Mouse (Mus musculus) heart, embryonic 16.5 days (tissue): ENCODE measurements at regions not wholly inside any gene's neighbourhood (a gene's known extent, or its start where the extent isn't known, plus 50 kb on each side); places are given as distances from the start of the nearest gene placed in this dataset.
"Not testable (repeated sequence)": the region's sequence is repeated elsewhere in the genome, so short reads cannot be mapped to it uniquely, and the experiment has no call there.

Source experiments
- ATAC-seq: fragments of 200-750 bp; cut with Nextera tagmentation; replicated peaks from 2 replicates; pipeline ENCODE4 v1.8.0; 2017; ENCODE audit warnings: moderate number of reproducible peaks; ENCODE audit not compliant: insufficient read depth, low FRiP score; ENCODE audit errors: extremely low read depth
- H3K27ac ChIP-seq: fragments of 300-500 bp; sonication (generic); 2 replicates; pipeline ENCODE4 v1.5.1; 2014; ENCODE audit warnings: mild to moderate bottlenecking, low read length, control low read depth, moderate library complexity
- H3K27me3 ChIP-seq: fragments of 300-500 bp; sonication (generic); 2 replicates; pipeline ENCODE4 v1.6.1; 2014; ENCODE audit warnings: low read length, mixed read lengths; ENCODE audit not compliant: control insufficient read depth, insufficient read depth
- H3K36me3 ChIP-seq: fragments of 300-500 bp; sonication (generic); 2 replicates; pipeline ENCODE4 v1.6.1; 2014; ENCODE audit not compliant: control insufficient read depth, insufficient read depth
- H3K4me1 ChIP-seq: fragments of 300-500 bp; sonication (generic); 2 replicates; pipeline ENCODE4 v1.6.1; 2014; ENCODE audit warnings: low read length, mixed read lengths; ENCODE audit not compliant: control insufficient read depth, insufficient read depth
- H3K4me2 ChIP-seq: fragments of 300-500 bp; sonication (generic); 2 replicates; pipeline ENCODE4 v1.6.1; 2014; ENCODE audit warnings: low read depth, mild to moderate bottlenecking, control low read depth, low read length
- H3K4me3 ChIP-seq: fragments of 300-500 bp; sonication (generic); 2 replicates; pipeline ENCODE4 v1.5.1; 2014; ENCODE audit warnings: mild to moderate bottlenecking, control low read depth, low read length
- H3K9ac ChIP-seq: fragments of 300-500 bp; sonication (generic); 2 replicates; pipeline ENCODE4 v1.6.1; 2014; ENCODE audit warnings: low read length, control low read depth
- H3K9me3 ChIP-seq: fragments of 300-500 bp; sonication (generic); replicated peaks from 2 replicates; pipeline ENCODE4 v1.6.1; 2016; ENCODE audit warnings: low read length; ENCODE audit not compliant: control insufficient read depth
- WGBS: fragments of 180-500 bp; shearing (Covaris S2); extraction: QIAGEN DNeasy Blood & Tissue Kit; methylation state at CpG from one replicate; pipeline ENCODE4 v1.1.7; 2014; 5-methylcytosine and 5-hydroxymethylcytosine counted together

- H3K27me3 ChIP-seq, result no peaks in the 10 kb centered on the region
- no peak overlapping the region for H3K9ac ChIP-seq
- H3K36me3 ChIP-seq, result no peaks in the 10 kb centered on the region
- H3K4me3 ChIP-seq, result no peak overlapping the region
- no peaks in the 10 kb centered on the region for H3K4me1 ChIP-seq
- H3K27ac ChIP-seq, result no peak overlapping the region
- 49% methylated on average over 13 of the region's 13 CpGs for WGBS
- no peak for ATAC-seq
- no peaks in the 10 kb centered on the region for H3K9me3 ChIP-seq
- H3K4me2 ChIP-seq, result no peak overlapping the region
These were observed 52.0 kb upstream of the Ak4 start for GRCm38 (mm10) chr4:101366905-101367679.

- no peak overlapping the region for H3K9ac ChIP-seq
- no peaks in the 10 kb centered on the region for H3K9me3 ChIP-seq
- H3K27me3 ChIP-seq, result no peaks in the 10 kb centered on the region
- 83% methylated on average over 3 of the region's 3 CpGs for WGBS
- H3K27ac ChIP-seq, result no peak overlapping the region
- H3K4me1 ChIP-seq, result no peaks in the 10 kb centered on the region
- H3K36me3 ChIP-seq, result no peaks in the 10 kb centered on the region
- ATAC-seq, result no peak
- H3K4me3 ChIP-seq, result no peak overlapping the region
- H3K4me2 ChIP-seq, result no peak overlapping the region
These were observed 53.8 kb upstream of the Ak4 start for GRCm38 (mm10) chr4:101365299-101365698.

GRCm38 (mm10) chr4:101364716-101365115 lies 54.4 kb upstream of the Ak4 start:
- H3K36me3 ChIP-seq, result no peaks in the 10 kb centered on the region
- no peak overlapping the region for H3K27ac ChIP-seq
- H3K4me3 ChIP-seq, result no peak overlapping the region
- H3K27me3 ChIP-seq, result no peaks in the 10 kb centered on the region
- H3K4me2 ChIP-seq, result no peak overlapping the region
- no peak overlapping the region for H3K9ac ChIP-seq
- 85% methylated on average over 2 of the region's 2 CpGs for WGBS
- ATAC-seq, result no peak
- H3K9me3 ChIP-seq, result no peaks in the 10 kb centered on the region
- no peaks in the 10 kb centered on the region for H3K4me1 ChIP-seq

GRCm38 (mm10) chr4:101363231-101363630 lies 55.8 kb upstream of the Ak4 start:
- H3K4me2 ChIP-seq, H3K9me3 ChIP-seq, H3K27ac ChIP-seq, H3K4me1 ChIP-seq, H3K27me3 ChIP-seq, H3K4me3 ChIP-seq, H3K36me3 ChIP-seq, ATAC-seq, H3K9ac ChIP-seq: not testable (repeated sequence)
- WGBS, result 76% methylated on average over 1 of the region's 1 CpGs

GRCm38 (mm10) chr4:101361779-101362178 lies 57.3 kb upstream of the Ak4 start:
- ATAC-seq, result no peak
- Histone ChIP-seq H3K4me3 (no peak overlapping the region), H3K9ac (no peak overlapping the region), H3K27ac (no peak overlapping the region), H3K9me3 (no peaks in the 10 kb centered on the region), H3K27me3 (no peaks in the 10 kb centered on the region), H3K4me2 (no peak overlapping the region), H3K36me3 (no peaks in the 10 kb centered on the region), H3K4me1 (0 out of 2 replicates have a peak, but pooled peaks cover 2% of the 10 kb centered on the region)
- 91% methylated on average over 1 of the region's 1 CpGs for WGBS

- Histone ChIP-seq H3K4me2 (no peak overlapping the region), H3K27me3 (no peaks in the 10 kb centered on the region), H3K36me3 (no peaks in the 10 kb centered on the region), H3K4me1 (0 out of 2 replicates have a peak, but pooled peaks cover 2% of the 10 kb centered on the region), H3K27ac (no peak overlapping the region), H3K9ac (no peak overlapping the region), H3K9me3 (no peaks in the 10 kb centered on the region), H3K4me3 (no peak overlapping the region)
- ATAC-seq, result no peak
- 80% methylated on average over 7 of the region's 7 CpGs for WGBS
These were observed 58.8 kb upstream of the Ak4 start for GRCm38 (mm10) chr4:101360296-101360695.

GRCm38 (mm10) chr4:101359119-101359518 lies 60.0 kb upstream of the Ak4 start:
- Histone ChIP-seq H3K4me3 (no peak overlapping the region), H3K4me1 (peaks cover 11% of the 10 kb centered on the region), H3K9me3 (no peaks in the 10 kb centered on the region), H3K27me3 (no peaks in the 10 kb centered on the region), H3K36me3 (no peaks in the 10 kb centered on the region), H3K9ac (no peak overlapping the region), H3K4me2 (no peak overlapping the region), H3K27ac (no peak overlapping the region)
- WGBS, result 82% methylated on average over 5 of the region's 5 CpGs
- ATAC-seq, result no peak

- no peak for ATAC-seq
- no peaks in the 10 kb centered on the region for H3K36me3 ChIP-seq
- 84% methylated on average over 3 of the region's 3 CpGs for WGBS
These were observed 60.6 kb upstream of the Ak4 start for GRCm38 (mm10) chr4:101358525-101358924.

GRCm38 (mm10) chr4:101357923-101358322 lies 61.2 kb upstream of the Ak4 start:
- Histone ChIP-seq H3K4me3 (peak overlapping the region; percentile 79; the same call in 1 of the 2 replicates), H3K27me3 (no peaks in the 10 kb centered on the region), H3K27ac (0 out of 2 replicates have a peak overlapping the region, but pooled peaks have one; percentile 30), H3K9me3 (no peaks in the 10 kb centered on the region), H3K4me1 (peaks cover 14% of the 10 kb centered on the region), H3K9ac (no peak overlapping the region), H3K4me2 (peak overlapping the region; percentile 98), H3K36me3 (no peaks in the 10 kb centered on the region)
- 72% methylated on average over 8 of the region's 8 CpGs for WGBS
- no peak for ATAC-seq

More at GRCm38 (mm10) chr4:101358525-101358924, 60.6 kb upstream of the Ak4 start:
- Histone ChIP-seq H3K9ac (no peak overlapping the region), H3K4me1 (peaks cover 13% of the 10 kb centered on the region), H3K9me3 (no peaks in the 10 kb centered on the region), H3K4me3 (no peak overlapping the region), H3K27me3 (no peaks in the 10 kb centered on the region), H3K27ac (no peak overlapping the region), H3K4me2 (no peak overlapping the region)
